Mouse (Mus musculus) layer of hippocampus, adult 2 months (tissue): ENCODE data around the gene Crb1. TPM values are rescaled to one million over a fixed set of nuclear protein-coding genes. Genes with fewer than 3 reads are reported as not detected.

ENCODE experiments used
- DNase-seq, 2 experiments: peaks; one replicate each; pipeline ENCODE4 v3.0.0; 2022; ENCODE audit warnings: low spot score in 2 of 2
- H3K27ac ChIP-seq: fragments of 200-600 bp; 2 replicates; pipeline ENCODE4 v1.8.1; 2022
- H3K4me3 ChIP-seq: fragments of 200-600 bp; 2 replicates; pipeline ENCODE4 v1.8.1; 2022; ENCODE audit warnings: mild to moderate bottlenecking
- CTCF ChIP-seq: fragments of 200-600 bp; conservative IDR thresholded peaks from 2 replicates; pipeline ENCODE4 v1.8.1; 2022; ENCODE audit warnings: antibody characterized with exemption, mild to moderate bottlenecking, moderate library complexity
- total RNA-seq, 2 experiments: library from RNA; stranded (reverse); gene quantifications; 2 replicates each; pipeline ENCODE4 v1.2.3; 2021

Gene Crb1
- total RNA-seq, 2 experiments from 2014 or later, result 0.32 to 0.82 TPM

DNA sequence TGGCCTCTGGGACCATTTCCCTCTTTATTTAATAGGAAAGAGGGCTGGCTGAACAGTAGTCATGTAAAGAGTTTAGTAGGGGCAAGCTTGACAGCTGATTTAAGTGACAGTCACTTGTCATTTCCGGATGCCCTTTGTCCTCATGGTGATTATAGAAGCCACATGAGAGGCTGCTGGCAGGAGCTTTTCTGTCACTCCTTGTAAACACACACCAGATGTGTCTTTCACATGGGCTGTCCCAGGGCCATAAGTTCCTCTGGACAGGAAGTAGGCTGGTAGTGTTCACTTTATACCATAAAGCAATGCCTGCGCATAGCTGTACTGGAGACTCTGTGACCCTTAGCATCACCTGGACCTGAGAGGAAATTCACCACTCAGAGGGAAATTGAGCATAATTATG, 182.9 kb downstream of the Crb1 start:
- peak overlapping the region; percentile 51; the same call in 1 of the 2 replicates for H3K27ac ChIP-seq
- DNase-seq, result no peak
- no peak for TF ChIP-seq CTCF
- no peak overlapping the region for H3K4me3 ChIP-seq

DNA sequence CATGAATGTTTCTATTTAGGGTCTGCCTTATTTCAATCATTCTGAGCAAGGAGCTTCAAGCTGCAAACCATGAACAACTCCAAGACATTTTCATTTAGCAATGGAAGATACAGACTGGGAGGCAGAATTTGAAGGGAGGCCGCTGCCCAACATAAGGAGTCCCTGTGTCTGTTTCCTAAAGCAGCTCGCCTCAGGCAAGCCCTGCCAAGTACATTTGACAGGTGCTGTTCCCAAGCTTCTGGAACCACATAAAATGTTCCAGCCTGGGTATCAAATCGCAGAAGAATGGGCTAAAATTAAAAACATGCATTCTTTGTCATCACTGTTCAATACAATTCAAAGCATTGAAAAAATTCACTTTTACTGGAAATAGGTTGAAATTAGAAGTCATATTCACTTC, 184.3 kb downstream of the Crb1 start:
- Histone ChIP-seq H3K4me3 (no peak overlapping the region), H3K27ac (peak overlapping the region; percentile 51)
- peak; percentile 30 for DNase-seq
- no peak for TF ChIP-seq CTCF

DNA sequence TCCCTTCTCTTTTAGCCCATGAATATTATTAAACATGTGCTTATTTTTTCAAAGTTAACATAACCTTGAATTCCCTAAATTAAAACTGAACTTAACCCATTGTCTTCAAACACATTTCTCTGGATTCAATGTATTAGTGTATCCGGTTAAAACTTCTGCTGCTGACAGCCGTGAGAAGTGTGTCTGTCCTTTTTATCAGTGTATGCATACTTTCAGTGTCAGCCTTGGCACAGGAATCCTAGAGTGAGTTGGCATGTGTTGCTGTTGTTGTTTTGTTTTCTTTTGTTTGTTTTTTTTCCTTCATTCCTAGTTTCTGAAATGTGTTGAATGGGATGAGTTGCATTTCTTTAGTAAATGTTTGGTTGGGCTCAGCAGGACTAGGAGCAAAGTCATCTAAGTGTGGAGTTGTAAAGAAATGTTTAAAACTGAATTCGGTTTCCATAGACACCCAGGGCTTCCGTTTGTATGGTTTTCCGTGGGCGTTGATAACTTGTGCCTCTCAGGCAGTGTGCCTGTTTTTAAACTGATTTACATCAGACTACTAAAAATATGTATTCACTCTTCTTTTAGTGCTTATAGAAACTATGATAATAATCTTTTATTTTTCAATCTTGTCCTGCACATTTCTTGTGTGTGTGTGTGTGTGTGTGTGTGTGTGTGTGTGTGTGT, 196.3 kb downstream of the Crb1 start:
- H3K4me3 ChIP-seq, result no peak overlapping the region

DNA sequence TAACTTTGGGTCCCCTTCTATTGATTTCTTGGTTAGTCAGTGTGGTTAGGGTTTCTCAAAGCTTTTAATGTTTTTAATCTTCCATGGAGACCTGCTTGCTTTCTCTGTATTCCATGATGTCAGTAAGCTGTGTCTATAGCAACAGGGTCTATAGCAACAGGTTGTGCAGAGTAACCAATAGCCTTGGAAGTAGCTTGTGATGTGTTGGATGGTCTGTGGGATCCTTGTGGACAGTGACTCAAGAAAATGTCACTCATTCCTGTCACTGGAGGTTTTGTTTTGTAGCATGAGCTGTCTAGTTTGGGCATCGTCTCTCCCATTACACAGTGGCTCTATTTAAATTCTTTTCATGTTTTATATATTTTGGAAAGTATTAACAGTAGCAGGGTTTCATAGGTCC, 197.2 kb downstream of the Crb1 start:
- Histone ChIP-seq H3K4me3 (no peak overlapping the region), H3K27ac (no peak overlapping the region)
- no peak for TF ChIP-seq CTCF
- no peak for DNase-seq

More for the DNA sequence above, 196.3 kb downstream of the Crb1 start:
- no peak for TF ChIP-seq CTCF
- no peak for DNase-seq
- no peak overlapping the region for H3K27ac ChIP-seq

DNA sequence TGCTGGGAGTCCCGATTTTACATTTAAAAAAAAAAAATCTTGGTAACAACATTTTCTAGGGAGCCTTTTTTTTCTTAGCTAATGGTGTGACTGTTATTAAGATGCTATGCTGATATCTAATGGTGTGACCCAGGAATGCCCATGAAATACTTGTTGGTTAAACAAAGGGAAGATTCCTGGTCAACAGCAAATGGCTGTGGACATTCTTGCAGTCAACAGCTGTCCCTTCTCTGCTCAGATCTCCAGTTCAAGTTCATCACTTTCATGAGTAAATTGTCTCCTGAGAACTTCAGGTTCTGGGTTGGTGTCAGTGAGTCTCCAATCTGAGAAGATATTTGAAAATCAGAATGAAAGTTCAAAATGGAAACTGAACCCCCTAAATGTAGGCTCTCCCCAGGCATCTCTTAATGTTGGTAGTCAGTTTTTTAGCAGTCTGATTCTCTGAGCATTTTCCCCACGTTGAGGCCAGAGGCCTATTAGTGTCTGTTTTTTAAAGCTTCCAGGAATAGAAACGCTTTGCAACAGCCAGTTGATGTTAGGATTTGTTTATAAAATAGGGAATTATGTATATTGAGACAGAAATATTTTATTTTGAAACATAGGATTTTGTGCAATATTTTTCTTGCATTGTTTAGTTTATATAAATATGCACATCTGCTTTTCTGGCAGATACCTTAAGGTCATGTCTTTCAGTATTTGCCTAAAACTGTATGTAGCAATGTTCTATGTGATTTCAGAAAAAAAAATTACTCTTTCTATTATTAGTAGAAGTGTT, 202.7 kb downstream of the Crb1 start:
- H3K4me3 ChIP-seq, result no peak overlapping the region
- DNase-seq, result no peak
- TF ChIP-seq CTCF, result no peak
- no peak overlapping the region for H3K27ac ChIP-seq

DNA sequence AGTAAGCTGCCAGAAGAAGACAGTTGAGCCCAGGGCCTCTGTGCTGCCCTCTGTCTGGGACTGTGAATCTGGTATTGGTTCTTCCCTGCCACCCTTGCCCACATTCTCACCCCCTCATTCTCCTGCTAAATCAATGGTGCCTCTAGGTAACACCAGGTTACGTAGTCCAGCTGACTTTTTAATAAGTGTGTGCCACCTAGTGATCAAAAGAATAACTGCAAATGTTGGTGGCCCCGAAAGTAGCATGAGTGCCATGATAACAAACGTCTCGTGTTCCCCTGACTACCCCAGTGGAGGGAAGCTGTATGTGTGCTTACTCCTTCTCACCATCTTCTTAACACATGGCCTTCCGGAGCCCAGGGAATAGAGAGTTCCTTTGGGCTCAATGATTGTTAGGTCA, 214.1 kb downstream of the Crb1 start:
- TF ChIP-seq CTCF, result peak; percentile 76

DNA sequence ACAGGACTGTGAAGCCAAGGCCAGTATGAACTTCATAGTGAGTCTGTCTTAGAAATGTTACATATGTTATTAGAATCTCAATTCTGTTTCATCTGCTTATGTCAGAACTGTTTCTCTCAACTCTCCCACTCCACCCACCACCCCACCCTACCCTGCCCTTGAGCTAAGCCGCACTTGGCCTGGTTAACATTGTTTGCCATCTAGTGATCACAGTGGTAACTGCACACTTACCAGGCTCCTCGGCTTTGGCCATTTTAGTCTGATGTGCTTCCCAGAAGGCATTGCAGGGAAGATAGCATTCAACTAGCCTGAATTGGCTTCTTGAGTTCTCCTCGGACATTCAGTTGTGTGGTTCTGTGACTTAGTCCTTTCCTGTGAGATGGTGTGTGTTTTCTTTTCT, 215.3 kb downstream of the Crb1 start:
- no peak for DNase-seq
- no peak overlapping the region for H3K4me3 ChIP-seq
- H3K27ac ChIP-seq, result no peak overlapping the region
- peak; percentile 60 for TF ChIP-seq CTCF

More for the DNA sequence above, 214.1 kb downstream of the Crb1 start:
- DNase-seq, result peak in 1 of 2 experiments; percentile 39
- H3K4me3 ChIP-seq, result no peak overlapping the region
- no peak overlapping the region for H3K27ac ChIP-seq

DNA sequence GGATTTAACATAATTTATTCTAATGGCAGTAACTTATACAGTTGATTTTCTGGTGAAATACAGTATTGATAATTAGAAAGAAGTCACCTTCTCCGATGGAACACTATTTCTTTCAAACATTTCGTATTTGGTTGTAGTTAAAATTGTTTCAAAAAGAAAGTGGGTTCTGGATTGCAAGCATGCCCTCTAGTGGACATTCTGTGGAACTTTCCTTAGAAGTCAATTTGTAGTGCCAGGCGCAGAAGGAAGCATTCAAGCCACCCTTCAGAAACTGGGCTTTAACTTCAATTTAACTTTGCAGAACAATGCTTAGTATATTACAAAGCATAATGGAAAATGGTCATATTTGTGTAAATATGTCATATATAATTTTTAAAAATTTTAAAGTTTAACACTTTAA, 220.5 kb downstream of the Crb1 start:
- Histone ChIP-seq H3K4me3 (peak overlapping the region; percentile 16; the same call in 1 of the 2 replicates), H3K27ac (no peak overlapping the region)
- DNase-seq, result peak; percentile 32 to 42
- peak; percentile 98 for TF ChIP-seq CTCF

DNA sequence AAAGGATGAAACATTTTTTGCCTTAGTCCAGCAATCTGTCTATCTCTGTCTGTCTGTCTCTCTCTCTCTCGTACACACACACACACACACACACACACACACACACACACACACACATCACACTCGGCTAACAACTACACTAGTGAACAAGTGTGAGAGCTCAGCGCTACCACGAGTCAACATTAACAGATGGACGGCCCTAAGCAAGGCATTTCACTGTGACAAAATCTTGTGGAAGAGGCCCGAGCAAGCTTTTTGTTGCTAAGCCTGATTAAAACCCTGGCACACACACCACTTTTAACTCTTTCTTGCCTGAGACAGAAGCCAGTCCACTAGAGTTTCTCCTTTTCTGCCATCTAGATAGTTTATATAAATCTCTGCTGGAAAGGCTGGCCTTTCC, 223.4 kb downstream of the Crb1 start:
- no peak overlapping the region for H3K27ac ChIP-seq
- no peak for DNase-seq
- H3K4me3 ChIP-seq, result no peak overlapping the region
- TF ChIP-seq CTCF, result no peak

DNA sequence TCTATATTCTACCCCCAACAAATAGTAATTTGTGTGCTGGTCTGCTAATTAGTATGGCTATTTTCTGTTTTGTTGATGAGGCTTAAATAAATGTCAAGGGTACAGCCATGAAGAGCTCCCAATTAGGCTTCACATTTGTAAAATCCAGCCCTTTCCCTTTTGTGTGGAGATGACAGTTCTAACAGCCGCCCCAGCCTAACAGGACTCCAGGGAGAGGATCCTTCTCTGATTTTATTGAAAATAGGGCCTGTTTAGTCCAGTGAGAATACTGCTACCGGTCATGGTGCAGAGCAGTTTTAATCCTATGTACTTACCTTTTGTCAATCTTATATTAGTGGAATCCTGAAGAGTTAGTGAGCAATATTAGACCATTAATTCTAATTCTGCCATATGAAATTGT, 223.9 kb downstream of the Crb1 start:
- TF ChIP-seq CTCF, result no peak
- Histone ChIP-seq H3K4me3 (no peak overlapping the region), H3K27ac (0 out of 2 replicates have a peak overlapping the region, but pooled peaks have one; percentile 36)
- DNase-seq, result no peak

Other genes with a start within 250 kb of the Crb1 start
- gene Zbtb41, start 45.2 kb upstream of the Crb1 start, total RNA-seq, result 10 to 100 TPM; 28.3 to 30.9 TPM
- gene Aspm, start 77.7 kb upstream of the Crb1 start, total RNA-seq, result under 1 TPM; 0.64 to 0.88 TPM
- gene F13b, start 124.6 kb upstream of the Crb1 start, total RNA-seq, result not detected
- gene Cfhr1, start 183.2 kb upstream of the Crb1 start, total RNA-seq, result not detected